Mouse (Mus musculus): ENCODE data around the gene Trim61. TPM values are rescaled to one million over a fixed set of nuclear protein-coding genes. Genes with fewer than 3 reads are reported as not detected.
"Not testable (repeated sequence)": the region's sequence is repeated elsewhere in the genome, so short reads cannot be mapped to it uniquely, and the experiment has no call there.

Trim61 gene
- polyA plus RNA-seq, 1 experiment from 2014 or later = not detected

GRCm38 (mm10) chr8:65028959-65029686 is 10.8 kb upstream of the Trim61 start:
- no peak overlapping the region for H3K4me2 ChIP-seq (replicated peaks; ENCODE audit: low read depth, low read length)
- H3K4me3 ChIP-seq (ENCODE audit: low read depth, low read length) = no peak overlapping the region
- H3K27ac ChIP-seq (ENCODE audit: low read depth, low read length) = no peak overlapping the region
- H3K9me3 ChIP-seq (ENCODE audit: control insufficient read depth, low read length) = no peaks in the 10 kb centered on the region
- no peak overlapping the region for H3K9ac ChIP-seq (ENCODE audit: low read depth, low read length)
- DNase-seq (ENCODE audit: low spot score) (no peak), ATAC-seq (ENCODE audit: low FRiP score) (no peak)
- no peaks in the 10 kb centered on the region for H3K4me1 ChIP-seq (replicated peaks; ENCODE audit: control insufficient read depth, insufficient read depth, low read length)
- no peaks in the 10 kb centered on the region for H3K36me3 ChIP-seq (ENCODE audit: control insufficient read depth, insufficient read depth, low read length)
- H3K27me3 ChIP-seq (ENCODE audit: control insufficient read depth, insufficient read depth, low read length) = no peaks in the 10 kb centered on the region
- 84% methylated on average over 12 of the region's 12 CpGs for WGBS

GRCm38 (mm10) chr8:65022485-65022884 is 4.2 kb upstream of the Trim61 start:
- DNase-seq (ENCODE audit: low spot score) (peak; percentile 58), ATAC-seq (ENCODE audit: low FRiP score) (no peak)
- Histone ChIP-seq H3K36me3 (ENCODE audit: control insufficient read depth, insufficient read depth, low read length) (no peaks in the 10 kb centered on the region), H3K4me3 (ENCODE audit: low read depth, low read length) (no peak overlapping the region), H3K9ac (ENCODE audit: low read depth, low read length) (no peak overlapping the region), H3K9me3 (ENCODE audit: control insufficient read depth, low read length) (no peaks in the 10 kb centered on the region), H3K4me2 (replicated peaks; ENCODE audit: low read depth, low read length) (no peak overlapping the region), H3K4me1 (replicated peaks; ENCODE audit: control insufficient read depth, insufficient read depth, low read length) (no peaks in the 10 kb centered on the region), H3K27me3 (ENCODE audit: control insufficient read depth, insufficient read depth, low read length) (no peaks in the 10 kb centered on the region), H3K27ac (ENCODE audit: low read depth, low read length) (no peak overlapping the region)
- WGBS = 56% methylated on average over 8 of the region's 8 CpGs

GRCm38 (mm10) chr8:65007616-65008015 is 10.7 kb downstream of the Trim61 start:
- ATAC-seq (ENCODE audit: low FRiP score); H3K4me3 ChIP-seq (ENCODE audit: low read depth, low read length); DNase-seq (ENCODE audit: low spot score); H3K27me3 ChIP-seq (ENCODE audit: control insufficient read depth, insufficient read depth, low read length); H3K36me3 ChIP-seq (ENCODE audit: control insufficient read depth, insufficient read depth, low read length); H3K4me1 ChIP-seq (replicated peaks; ENCODE audit: control insufficient read depth, insufficient read depth, low read length); H3K27ac ChIP-seq (ENCODE audit: low read depth, low read length); H3K9me3 ChIP-seq (ENCODE audit: control insufficient read depth, low read length); H3K4me2 ChIP-seq (replicated peaks; ENCODE audit: low read depth, low read length); H3K9ac ChIP-seq (ENCODE audit: low read depth, low read length): not testable (repeated sequence)
- WGBS = 79% methylated on average over 6 of the region's 6 CpGs

DNA sequence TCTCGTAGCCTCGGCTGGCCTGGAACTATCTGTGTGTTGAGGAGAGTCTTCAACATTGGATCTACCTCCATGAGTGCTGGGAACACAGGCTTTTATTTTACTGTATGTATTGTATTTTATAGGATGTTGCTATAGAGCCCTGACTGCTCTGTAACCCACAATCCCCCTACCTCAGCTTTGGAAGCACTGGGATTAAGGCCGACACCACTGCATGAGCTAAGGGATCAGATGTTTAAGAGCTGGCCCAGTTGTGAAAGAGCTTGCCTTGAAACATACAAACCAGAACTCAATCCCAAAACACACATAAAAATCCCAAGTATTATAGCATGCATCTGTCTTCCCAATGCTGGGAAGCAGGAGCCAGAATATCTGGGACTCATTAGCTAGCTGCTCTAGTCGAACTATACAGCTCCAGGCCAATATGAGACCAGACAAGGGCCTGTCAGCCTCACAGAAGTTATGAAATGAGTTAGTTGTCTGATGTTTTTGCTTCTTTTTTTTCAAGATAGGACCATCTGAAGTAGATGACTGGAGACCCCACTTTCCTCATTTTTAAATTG is 19.4 kb downstream of the Trim61 start:
- ATAC-seq (ENCODE audit: low FRiP score) = no peak
- 91% methylated on average over 4 of the region's 4 CpGs for WGBS
- no peak for DNase-seq (ENCODE audit: low spot score)
- Histone ChIP-seq H3K4me1 (replicated peaks; ENCODE audit: control insufficient read depth, insufficient read depth, low read length) (no peaks in the 10 kb centered on the region), H3K27me3 (ENCODE audit: control insufficient read depth, insufficient read depth, low read length) (no peaks in the 10 kb centered on the region), H3K4me2 (replicated peaks; ENCODE audit: low read depth, low read length) (no peak overlapping the region), H3K27ac (ENCODE audit: low read depth, low read length) (no peak overlapping the region), H3K36me3 (ENCODE audit: control insufficient read depth, insufficient read depth, low read length) (no peaks in the 10 kb centered on the region), H3K9ac (ENCODE audit: low read depth, low read length) (no peak overlapping the region), H3K4me3 (ENCODE audit: low read depth, low read length) (no peak overlapping the region), H3K9me3 (ENCODE audit: control insufficient read depth, low read length) (no peaks in the 10 kb centered on the region)

DNA sequence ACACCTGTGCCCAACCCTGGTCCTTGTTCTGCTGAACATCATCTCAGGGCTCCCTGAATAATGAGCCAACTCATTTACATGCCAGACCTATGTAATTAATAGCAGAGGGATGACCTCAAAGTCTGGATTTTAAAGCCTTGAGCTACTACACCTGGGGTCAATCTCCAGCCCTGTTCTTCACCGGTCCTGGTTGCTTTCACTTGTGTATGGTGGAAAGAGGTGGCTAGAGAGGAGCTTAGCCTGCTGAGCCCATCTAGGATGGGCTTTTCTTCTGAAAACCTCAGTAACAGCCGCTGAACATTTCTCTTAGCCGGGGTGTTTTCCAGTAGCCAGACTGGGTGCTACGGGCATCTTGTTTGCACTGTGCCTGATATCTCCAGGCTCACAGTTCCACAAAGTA is 30.6 kb downstream of the Trim61 start, which contains the start of gene Trim75:
Gene Trim75, minus strand, starts transcription at position 101 of the 400 bp plus-strand sequence.
- H3K9ac ChIP-seq (ENCODE audit: low read depth, low read length) = no peak within 1 kb of the TSS
- H3K9me3 ChIP-seq (ENCODE audit: control insufficient read depth, low read length) = no peaks in the 10 kb centered on the region
- H3K36me3 ChIP-seq (ENCODE audit: control insufficient read depth, insufficient read depth, low read length) = no peaks in the 10 kb centered on the region
- DNase-seq (ENCODE audit: low spot score) = no peak
- no peak within 1 kb of the TSS for H3K27ac ChIP-seq (ENCODE audit: low read depth, low read length)
- H3K4me3 ChIP-seq (ENCODE audit: low read depth, low read length) = no peak within 1 kb of the TSS
- no peaks in the 10 kb centered on the region for H3K4me1 ChIP-seq (replicated peaks; ENCODE audit: control insufficient read depth, insufficient read depth, low read length)
- H3K4me2 ChIP-seq (replicated peaks; ENCODE audit: low read depth, low read length) = no peak within 1 kb of the TSS
- no peaks in the 10 kb centered on the region for H3K27me3 ChIP-seq (ENCODE audit: control insufficient read depth, insufficient read depth, low read length)
- no peak; the same call in 1 of the 2 replicates for ATAC-seq (ENCODE audit: low FRiP score)
- WGBS = 93% methylated on average over 4 of the region's 4 CpGs

DNA sequence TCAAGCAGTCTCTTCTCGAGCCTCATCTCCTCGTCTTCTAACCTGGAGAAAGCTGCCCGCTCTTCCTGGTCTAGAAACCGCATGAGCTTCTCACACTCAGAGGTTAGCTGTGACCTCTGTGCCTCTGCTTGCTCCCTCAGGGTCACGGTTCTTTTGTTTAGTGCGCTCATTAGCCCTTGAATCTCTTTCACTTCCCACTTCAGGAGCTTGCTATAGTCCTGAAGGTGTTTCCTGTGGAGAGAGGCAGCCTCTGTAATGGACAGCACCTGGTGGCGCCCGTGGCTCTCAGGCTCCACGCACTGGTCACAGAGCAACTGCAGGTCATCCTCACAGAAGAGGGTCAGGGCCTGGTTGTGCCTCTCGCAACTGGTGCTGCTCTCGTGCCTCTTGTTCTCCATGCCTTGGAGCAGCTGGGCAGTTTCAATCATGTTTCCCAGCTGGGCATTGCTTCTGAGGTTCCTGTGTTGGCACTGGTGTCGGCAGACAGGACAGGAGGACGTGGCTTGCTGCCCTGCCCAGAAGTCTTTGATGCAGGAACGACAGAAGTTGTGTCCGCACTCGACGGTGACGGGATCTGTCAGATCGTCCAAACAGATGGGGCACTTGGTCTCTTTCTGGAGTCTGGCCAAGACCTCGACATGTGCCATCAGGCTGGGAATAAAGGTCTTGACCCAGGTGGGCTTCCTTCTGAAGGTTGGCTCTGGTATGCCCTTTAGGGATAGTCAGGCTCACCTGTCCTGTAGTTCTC is 35.0 kb downstream of the Trim61 start:
- Histone ChIP-seq H3K4me3 (ENCODE audit: low read depth, low read length) (no peak overlapping the region), H3K4me2 (replicated peaks; ENCODE audit: low read depth, low read length) (no peak overlapping the region), H3K9me3 (ENCODE audit: control insufficient read depth, low read length) (no peaks in the 10 kb centered on the region), H3K36me3 (ENCODE audit: control insufficient read depth, insufficient read depth, low read length) (no peaks in the 10 kb centered on the region), H3K4me1 (replicated peaks; ENCODE audit: control insufficient read depth, insufficient read depth, low read length) (no peaks in the 10 kb centered on the region), H3K27ac (ENCODE audit: low read depth, low read length) (no peak overlapping the region), H3K27me3 (ENCODE audit: control insufficient read depth, insufficient read depth, low read length) (no peaks in the 10 kb centered on the region), H3K9ac (ENCODE audit: low read depth, low read length) (no peak overlapping the region)
- DNase-seq (ENCODE audit: low spot score) (no peak), ATAC-seq (ENCODE audit: low FRiP score) (no peak)
- WGBS = 74% methylated on average over 20 of the region's 20 CpGs

Other genes with a start within 250 kb of the Trim61 start
- 14.9 and 19.3 TPM in 2 replicates for gene Klhl2, start 168.5 kb downstream of the Trim61 start, polyA plus RNA-seq (2014; fragmentation: Nextera tagmentation; extraction: Ambion mirVana)
- gene Tmem192, start 71.3 kb downstream of the Trim61 start, polyA plus RNA-seq (2014; fragmentation: Nextera tagmentation; extraction: Ambion mirVana) = 18.6 and 19.3 TPM in 2 replicates
- gene Trim75, start 30.7 kb downstream of the Trim61 start, polyA plus RNA-seq (2014; fragmentation: Nextera tagmentation; extraction: Ambion mirVana) = not detected in 2 replicates
- gene Trim60, start 61 bp upstream of the Trim61 start, polyA plus RNA-seq (2014; fragmentation: Nextera tagmentation; extraction: Ambion mirVana) = not detected in 2 replicates
- gene Apela, start 18.8 kb upstream of the Trim61 start, polyA plus RNA-seq (2014; fragmentation: Nextera tagmentation; extraction: Ambion mirVana) = 2.2 and 3.5 TPM in 2 replicates
- gene Gm10663, start 56.5 kb upstream of the Trim61 start, polyA plus RNA-seq (2014; fragmentation: Nextera tagmentation; extraction: Ambion mirVana) = not detected in 2 replicates
- gene BC030870, start 111.0 kb upstream of the Trim61 start, polyA plus RNA-seq (2014; fragmentation: Nextera tagmentation; extraction: Ambion mirVana) = not detected in 2 replicates

Data from hindbrain, embryonic 11.5 days (tissue).